Mouse (Mus musculus) embryonic facial prominence, embryonic 11.5 days (tissue): ENCODE data around the gene Stard3nl. TPM values are rescaled to one million over a fixed set of nuclear protein-coding genes. Genes with fewer than 3 reads are reported as not detected.

Experiments
- ATAC-seq: fragments of 200-750 bp; cut with Nextera tagmentation; replicated peaks from 2 replicates; pipeline ENCODE4 v1.8.0; 2017; ENCODE audit warnings: low read depth; ENCODE audit not compliant: insufficient number of reproducible peaks, low FRiP score, low TSS enrichment
- DNase-seq: peaks from one replicate; pipeline ENCODE4 v3.0.0-alpha.2; 2015; ENCODE audit warnings: low spot score
- H3K27ac ChIP-seq: fragments of 300-500 bp; sonication (generic); replicated peaks from 2 replicates; pipeline ENCODE4 v1.5.1; 2014; ENCODE audit warnings: mild to moderate bottlenecking, low read depth, low read length, control low read depth
- H3K27me3 ChIP-seq: fragments of 300-500 bp; sonication (generic); 2 replicates; pipeline ENCODE4 v1.6.1; 2014; ENCODE audit warnings: mild to moderate bottlenecking, low read length, moderate library complexity, mixed read lengths; ENCODE audit not compliant: control insufficient read depth, insufficient read depth
- H3K36me3 ChIP-seq: fragments of 300-500 bp; sonication (generic); replicated peaks from 2 replicates; pipeline ENCODE4 v1.6.1; 2014; ENCODE audit warnings: low read depth, mild to moderate bottlenecking, low read length, moderate library complexity, mixed read lengths; ENCODE audit not compliant: control insufficient read depth, insufficient read depth
- H3K4me1 ChIP-seq: fragments of 300-500 bp; sonication (generic); 2 replicates; pipeline ENCODE4 v1.6.1; 2014; ENCODE audit warnings: low read length, mixed read lengths; ENCODE audit not compliant: control insufficient read depth, insufficient read depth
- H3K4me2 ChIP-seq: fragments of 300-500 bp; sonication (generic); 2 replicates; pipeline ENCODE4 v1.6.1; 2014; ENCODE audit warnings: low read depth, mild to moderate bottlenecking, control low read depth, low read length, moderate library complexity
- H3K4me3 ChIP-seq: fragments of 300-500 bp; sonication (generic); 2 replicates; pipeline ENCODE4 v1.5.1; 2014; ENCODE audit warnings: low read depth, low read length, control low read depth
- H3K9ac ChIP-seq: fragments of 300-500 bp; sonication (generic); replicated peaks from 2 replicates; pipeline ENCODE4 v1.6.1; 2014; ENCODE audit warnings: mild to moderate bottlenecking, control low read depth, low read length
- H3K9me3 ChIP-seq: fragments of 300-500 bp; sonication (generic); replicated peaks from 2 replicates; pipeline ENCODE4 v1.6.1; 2016; ENCODE audit warnings: mild to moderate bottlenecking, low read length, inconsistent platforms, mixed read lengths; ENCODE audit not compliant: control insufficient read depth
- WGBS: fragments of 180-500 bp; shearing (Covaris S2); extraction: QIAGEN DNeasy Blood & Tissue Kit; methylation state at CpG from one replicate; pipeline ENCODE4 v1.1.7; 2014; 5-methylcytosine and 5-hydroxymethylcytosine counted together
- polyA plus RNA-seq: library from polyadenylated mRNA; unstranded; fragments of >200 nt; fragmentation: Nextera tagmentation; extraction: Ambion mirVana; gene quantifications from 2 replicates; pipeline ENCODE4 v1.2.1, GENCODE M21; 2014

The Stard3nl gene
- polyA plus RNA-seq, 1 experiment from 2014 or later: 141 TPM

GRCm38 (mm10) chr13:19381112-19381828 is 14.3 kb downstream of the Stard3nl start:
- ATAC-seq (no peak), DNase-seq (no peak)
- 88% methylated on average over 9 of the region's 9 CpGs for WGBS
- Histone ChIP-seq H3K9ac (no peak overlapping the region), H3K4me1 (no peaks in the 10 kb centered on the region), H3K4me3 (no peak overlapping the region), H3K27me3 (no peaks in the 10 kb centered on the region), H3K4me2 (no peak overlapping the region), H3K27ac (no peak overlapping the region), H3K9me3 (no peaks in the 10 kb centered on the region), H3K36me3 (no peaks in the 10 kb centered on the region)

- 62% methylated on average over 6 of the region's 6 CpGs for WGBS
- no peak for DNase-seq
- Histone ChIP-seq H3K36me3 (no peaks in the 10 kb centered on the region), H3K4me2 (no peak overlapping the region), H3K9me3 (no peaks in the 10 kb centered on the region), H3K27me3 (no peaks in the 10 kb centered on the region), H3K4me1 (no peaks in the 10 kb centered on the region), H3K27ac (no peak overlapping the region), H3K4me3 (no peak overlapping the region), H3K9ac (no peak overlapping the region)
- ATAC-seq: no peak
Observed at GRCm38 (mm10) chr13:19379313-19379712, 16.3 kb downstream of the Stard3nl start.

- ATAC-seq (no peak), DNase-seq (no peak)
- H3K27me3 ChIP-seq: no peaks in the 10 kb centered on the region
- no peak overlapping the region for H3K4me2 ChIP-seq
- H3K27ac ChIP-seq: no peak overlapping the region
- no peak overlapping the region for H3K4me3 ChIP-seq
- no peaks in the 10 kb centered on the region for H3K4me1 ChIP-seq
- WGBS: 11% methylated on average over 8 of the region's 8 CpGs
- no peaks in the 10 kb centered on the region; the same call in 1 of the 2 replicates for H3K36me3 ChIP-seq
- no peaks in the 10 kb centered on the region for H3K9me3 ChIP-seq
- H3K9ac ChIP-seq: no peak overlapping the region
Observed at GRCm38 (mm10) chr13:19372133-19372729, 23.4 kb downstream of the Stard3nl start.

GRCm38 (mm10) chr13:19368817-19369216 is 26.8 kb downstream of the Stard3nl start:
- DNase-seq (no peak), ATAC-seq (no peak)
- H3K4me2 ChIP-seq: no peak overlapping the region
- H3K36me3 ChIP-seq: no peaks in the 10 kb centered on the region; the same call in 1 of the 2 replicates
- WGBS: 91% methylated on average over 6 of the region's 6 CpGs
- no peaks in the 10 kb centered on the region for H3K27me3 ChIP-seq
- H3K4me1 ChIP-seq: no peaks in the 10 kb centered on the region
- no peak overlapping the region for H3K4me3 ChIP-seq
- no peak overlapping the region for H3K27ac ChIP-seq
- H3K9ac ChIP-seq: no peak overlapping the region
- H3K9me3 ChIP-seq: no peaks in the 10 kb centered on the region

GRCm38 (mm10) chr13:19367536-19367935 is 28.1 kb downstream of the Stard3nl start:
- H3K27me3 ChIP-seq: no peaks in the 10 kb centered on the region
- H3K27ac ChIP-seq: no peak overlapping the region
- H3K4me3 ChIP-seq: no peak overlapping the region
- H3K4me2 ChIP-seq: no peak overlapping the region
- WGBS: 83% methylated on average over 7 of the region's 7 CpGs
- no peaks in the 10 kb centered on the region for H3K4me1 ChIP-seq
- no peaks in the 10 kb centered on the region for H3K9me3 ChIP-seq
- no peaks in the 10 kb centered on the region; the same call in 1 of the 2 replicates for H3K36me3 ChIP-seq
- H3K9ac ChIP-seq: no peak overlapping the region
- DNase-seq (no peak), ATAC-seq (no peak)

- DNase-seq (no peak), ATAC-seq (no peak)
- Histone ChIP-seq H3K27me3 (no peaks in the 10 kb centered on the region), H3K9me3 (no peaks in the 10 kb centered on the region), H3K4me3 (no peak overlapping the region), H3K9ac (no peak overlapping the region), H3K4me2 (no peak overlapping the region), H3K4me1 (no peaks in the 10 kb centered on the region), H3K27ac (no peak overlapping the region), H3K36me3 (no peaks in the 10 kb centered on the region; the same call in 1 of the 2 replicates)
- WGBS: 57% methylated on average over 2 of the region's 2 CpGs
Observed at GRCm38 (mm10) chr13:19366866-19367265, 28.7 kb downstream of the Stard3nl start.

GRCm38 (mm10) chr13:19365596-19365995 is 30.0 kb downstream of the Stard3nl start:
- Histone ChIP-seq H3K9ac (no peak overlapping the region), H3K4me2 (no peak overlapping the region), H3K9me3 (no peaks in the 10 kb centered on the region), H3K4me1 (no peaks in the 10 kb centered on the region), H3K27ac (no peak overlapping the region), H3K27me3 (no peaks in the 10 kb centered on the region), H3K4me3 (no peak overlapping the region), H3K36me3 (no peaks in the 10 kb centered on the region; the same call in 1 of the 2 replicates)
- DNase-seq: peak; percentile 82
- WGBS: 42% methylated on average over 4 of the region's 4 CpGs
- peak; percentile 70; the same call in 1 of the 2 replicates for ATAC-seq

GRCm38 (mm10) chr13:19364245-19364772 is 31.3 kb downstream of the Stard3nl start:
- Histone ChIP-seq H3K27ac (no peak overlapping the region), H3K27me3 (no peaks in the 10 kb centered on the region), H3K4me1 (no peaks in the 10 kb centered on the region), H3K4me2 (no peak overlapping the region), H3K4me3 (no peak overlapping the region), H3K36me3 (no peaks in the 10 kb centered on the region; the same call in 1 of the 2 replicates), H3K9ac (no peak overlapping the region), H3K9me3 (no peaks in the 10 kb centered on the region)
- 81% methylated on average over 11 of the region's 11 CpGs for WGBS
- DNase-seq (peak; percentile 81), ATAC-seq (no peak)
